Mouse (Mus musculus): ENCODE results near the gene Riok2. TPM values are rescaled to one million over a fixed set of nuclear protein-coding genes. Genes with fewer than 3 reads are reported as not detected.
"Not testable (repeated sequence)": the region's sequence is repeated elsewhere in the genome, so short reads cannot be mapped to it uniquely, and the experiment has no call there.

Riok2 gene
- polyA plus RNA-seq (2012; ENCODE audit: insufficient read depth, insufficient read length, low replicate concordance, missing spikeins), result not detected in 2 replicates

DNA sequence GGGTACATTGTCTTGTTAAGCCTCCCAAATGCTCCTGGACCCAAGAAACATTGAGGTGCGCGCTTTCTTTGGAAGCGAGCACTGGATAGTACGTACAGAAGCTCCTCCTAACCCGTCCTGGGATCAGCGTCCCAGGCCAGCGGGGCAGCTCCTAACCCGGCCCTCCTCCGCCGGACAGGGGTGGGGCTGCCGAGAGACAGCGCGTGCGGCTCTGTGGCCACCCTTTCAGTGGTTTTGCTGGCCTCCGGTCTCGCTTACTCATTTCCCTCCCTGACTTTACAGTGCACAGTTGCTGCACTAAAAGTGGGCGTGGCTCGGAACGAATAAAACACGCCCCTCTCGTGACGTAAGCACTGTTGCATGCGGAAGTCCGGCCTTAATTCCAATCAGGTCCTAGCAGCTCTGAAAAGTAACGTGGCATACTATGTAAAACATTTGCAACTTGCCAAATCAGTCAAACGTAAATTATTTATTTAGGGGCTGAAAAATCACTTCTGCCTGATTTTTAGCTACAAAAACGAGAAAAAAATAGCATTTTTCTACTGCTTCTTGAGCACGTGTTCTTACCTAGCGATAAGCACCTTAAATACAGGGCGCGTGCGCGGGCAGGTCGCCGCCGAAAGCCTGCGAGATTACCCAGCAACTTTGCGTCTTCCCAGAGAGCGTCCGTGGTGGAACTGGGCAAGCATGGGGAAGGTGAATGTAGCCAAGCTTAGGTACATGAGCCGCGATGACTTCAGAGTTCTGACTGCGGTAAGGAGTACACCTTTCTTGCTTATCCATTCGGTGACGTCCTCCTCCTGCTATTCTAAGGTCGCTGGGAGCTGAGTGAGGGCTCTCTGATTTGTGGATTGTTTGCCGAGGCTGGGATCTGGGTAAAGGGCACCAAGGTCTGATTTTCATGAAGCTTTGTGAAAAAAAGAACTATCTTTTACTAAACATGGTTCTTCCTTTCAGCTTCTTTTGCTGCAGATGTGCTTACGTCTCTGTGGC lies at the start of gene Riok2:
TSS of gene Riok2 (plus strand) at position 392 of the 993 bp plus-strand sequence.
- Histone ChIP-seq H3K27ac (ENCODE audit: insufficient read depth, low read depth, low read length) (0 out of 2 replicates have a peak within 1 kb of the TSS, but pooled peaks have one; percentile 28), H3K4me3 (ENCODE audit: insufficient read depth, low read depth, low read length) (peak within 1 kb of the TSS; percentile 64), H3K4me1 (ENCODE audit: control insufficient read depth, insufficient read depth, low read length) (0 out of 2 replicates have a peak, but pooled peaks cover 2% of the 10 kb centered on the region)
- under 1% methylated on average over 48 of the region's 48 CpGs for WGBS
- TF ChIP-seq POLR2A (IDR thresholded peaks at IDR 0.05; ENCODE audit: insufficient read depth, low read depth, low read length) (peak; percentile 9; the same call in 1 of the 2 replicates), CTCF (IDR thresholded peaks at IDR 0.05; ENCODE audit: insufficient read depth, low read depth, low read length) (no peak)

- 93% methylated on average over 1 of the region's 1 CpGs for WGBS
- not testable (repeated sequence) for H3K4me1 ChIP-seq (ENCODE audit: control insufficient read depth, insufficient read depth, low read length); H3K4me3 ChIP-seq (ENCODE audit: insufficient read depth, low read depth, low read length); H3K27ac ChIP-seq (ENCODE audit: insufficient read depth, low read depth, low read length)
Observed at GRCm38 (mm10) chr17:17326022-17326421, 48.1 kb upstream of the Riok2 start.

DNA sequence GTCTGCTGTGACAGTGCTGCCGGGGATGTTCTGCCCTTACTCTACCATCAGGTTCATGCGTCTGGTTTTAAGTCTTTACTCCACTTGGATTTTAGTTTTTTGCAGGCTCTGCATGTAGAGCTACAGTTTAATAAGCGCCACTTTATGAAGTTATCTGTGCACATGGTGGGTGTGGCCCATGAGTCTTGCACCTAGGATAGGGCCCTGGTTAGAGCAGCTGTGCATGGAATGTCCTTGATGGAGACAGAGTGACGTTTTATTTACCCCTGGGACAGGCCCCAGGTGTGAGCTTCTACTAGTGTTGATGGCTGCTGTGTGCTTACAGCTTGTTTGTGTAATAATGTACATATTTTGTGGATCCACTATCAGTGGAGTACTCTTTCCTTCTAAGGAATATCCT lies 47.5 kb upstream of the Riok2 start:
- Histone ChIP-seq H3K4me1 (ENCODE audit: control insufficient read depth, insufficient read depth, low read length) (no peaks in the 10 kb centered on the region), H3K4me3 (ENCODE audit: insufficient read depth, low read depth, low read length) (no peak overlapping the region), H3K27ac (ENCODE audit: insufficient read depth, low read depth, low read length) (no peak overlapping the region)
- 89% methylated on average over 4 of the region's 4 CpGs for WGBS
- TF ChIP-seq POLR2A (IDR thresholded peaks at IDR 0.05; ENCODE audit: insufficient read depth, low read depth, low read length) (no peak), CTCF (IDR thresholded peaks at IDR 0.05; ENCODE audit: insufficient read depth, low read depth, low read length) (no peak)

DNA sequence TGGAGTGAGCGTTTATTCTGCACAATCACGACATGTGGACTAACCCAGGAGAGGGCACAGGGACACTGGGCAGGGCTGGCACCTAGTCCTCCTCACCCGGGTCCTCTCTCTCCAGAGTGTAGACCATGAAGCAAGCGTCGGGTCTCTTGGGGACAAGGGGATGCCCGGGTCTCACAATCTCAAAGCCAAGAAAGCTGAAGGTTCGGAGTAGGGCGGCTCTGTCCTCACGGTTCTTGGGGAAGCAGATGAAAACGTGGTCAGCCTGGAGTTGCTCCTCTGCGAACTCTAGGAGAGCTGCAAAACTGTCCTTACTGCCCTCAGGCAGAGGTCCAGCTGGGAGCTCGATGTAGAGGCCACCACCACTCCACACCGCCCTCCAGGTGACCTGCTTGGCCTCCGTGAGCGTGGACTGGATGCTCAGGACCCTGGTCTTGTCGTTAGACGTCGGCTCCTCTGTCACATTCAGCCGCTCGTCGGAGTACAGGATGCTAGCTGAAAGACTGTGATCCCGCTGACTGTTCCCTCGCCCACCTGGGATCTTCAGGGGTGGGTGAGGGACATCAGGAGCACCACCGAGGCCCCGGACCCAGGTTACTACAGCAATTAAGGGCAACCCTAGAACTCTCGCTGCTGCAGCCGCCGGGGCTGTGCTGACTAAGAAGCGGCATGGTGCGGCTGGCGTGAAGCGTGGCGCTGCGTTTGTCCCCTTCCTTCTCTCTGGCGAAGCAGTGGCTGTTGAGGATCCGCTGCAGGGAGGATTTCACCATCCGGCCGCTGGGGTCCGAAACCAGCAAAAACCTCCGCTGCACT lies 28.5 kb upstream of the Riok2 start:
- 6% methylated on average over 36 of the region's 40 CpGs for WGBS
- not testable (repeated sequence) for H3K27ac ChIP-seq (ENCODE audit: insufficient read depth, low read depth, low read length); H3K4me1 ChIP-seq (ENCODE audit: control insufficient read depth, insufficient read depth, low read length)
- peak overlapping the region; percentile 40 for H3K4me3 ChIP-seq (ENCODE audit: insufficient read depth, low read depth, low read length)

GRCm38 (mm10) chr17:17346281-17346680 lies 27.8 kb upstream of the Riok2 start:
- 53% methylated on average over 4 of the region's 4 CpGs for WGBS
- H3K4me3 ChIP-seq (ENCODE audit: insufficient read depth, low read depth, low read length), result peak overlapping the region; percentile 40; the same call in 1 of the 2 replicates
- not testable (repeated sequence) for H3K27ac ChIP-seq (ENCODE audit: insufficient read depth, low read depth, low read length); H3K4me1 ChIP-seq (ENCODE audit: control insufficient read depth, insufficient read depth, low read length)

GRCm38 (mm10) chr17:17373550-17373917 lies 575 bp upstream of the Riok2 start:
- Histone ChIP-seq H3K4me1 (ENCODE audit: control insufficient read depth, insufficient read depth, low read length) (0 out of 2 replicates have a peak, but pooled peaks cover 2% of the 10 kb centered on the region), H3K27ac (ENCODE audit: insufficient read depth, low read depth, low read length) (0 out of 2 replicates have a peak overlapping the region, but pooled peaks have one; percentile 28), H3K4me3 (ENCODE audit: insufficient read depth, low read depth, low read length) (peak overlapping the region; percentile 64)
- TF ChIP-seq POLR2A (IDR thresholded peaks at IDR 0.05; ENCODE audit: insufficient read depth, low read depth, low read length), result no peak
- no peak for TF ChIP-seq CTCF (IDR thresholded peaks at IDR 0.05; ENCODE audit: insufficient read depth, low read depth, low read length)
- WGBS, result 2% methylated on average over 6 of the region's 6 CpGs

DNA sequence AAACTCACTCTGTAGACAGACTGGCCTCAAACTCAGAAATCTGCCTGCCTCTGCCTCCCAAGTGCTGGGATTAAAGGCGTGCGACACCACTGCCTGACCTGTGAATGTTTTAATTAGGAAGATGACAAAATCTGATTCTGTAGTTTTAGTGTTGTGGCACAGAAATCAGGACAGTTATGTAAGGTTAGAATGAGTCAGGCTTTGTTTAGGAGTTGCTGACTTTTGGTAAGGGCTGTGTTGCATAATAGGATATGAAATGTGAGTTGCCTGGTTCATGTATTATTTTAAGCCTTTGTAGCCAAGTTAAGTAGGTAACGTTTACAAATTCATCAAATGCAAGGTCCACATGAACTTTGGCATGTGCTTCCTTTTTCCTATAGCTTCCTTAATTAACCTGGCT lies 1.5 kb downstream of the Riok2 start:
- H3K4me1 ChIP-seq (ENCODE audit: control insufficient read depth, insufficient read depth, low read length), result 0 out of 2 replicates have a peak, but pooled peaks cover 2% of the 10 kb centered on the region
- TF ChIP-seq POLR2A (IDR thresholded peaks at IDR 0.05; ENCODE audit: insufficient read depth, low read depth, low read length) (no peak), CTCF (IDR thresholded peaks at IDR 0.05; ENCODE audit: insufficient read depth, low read depth, low read length) (no peak)
- WGBS, result 82% methylated on average over 3 of the region's 3 CpGs
- no peak overlapping the region for H3K4me3 ChIP-seq (ENCODE audit: insufficient read depth, low read depth, low read length)
- H3K27ac ChIP-seq (ENCODE audit: insufficient read depth, low read depth, low read length), result no peak overlapping the region

DNA sequence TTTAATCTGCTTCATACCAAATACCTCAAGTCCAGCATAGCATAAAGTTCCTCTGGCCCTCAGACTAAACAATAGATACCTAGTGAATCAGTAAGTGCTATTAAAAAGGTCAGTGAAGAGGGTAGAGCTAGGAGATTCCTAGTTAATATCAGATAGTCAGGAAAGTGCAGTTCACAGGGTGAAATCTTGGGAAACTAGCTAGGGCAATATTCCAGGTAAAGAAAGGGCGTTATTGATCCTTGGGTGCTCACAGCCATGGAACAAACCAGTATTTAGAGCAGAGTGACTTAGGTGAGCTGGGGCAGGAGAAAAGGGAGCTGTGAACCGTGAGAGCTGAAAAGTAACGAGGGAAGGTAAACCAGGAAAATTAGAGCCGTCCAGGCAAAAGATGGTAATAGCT lies 9.6 kb downstream of the Riok2 start:
- TF ChIP-seq CTCF (IDR thresholded peaks at IDR 0.05; ENCODE audit: insufficient read depth, low read depth, low read length) (no peak), POLR2A (IDR thresholded peaks at IDR 0.05; ENCODE audit: insufficient read depth, low read depth, low read length) (no peak)
- Histone ChIP-seq H3K4me3 (ENCODE audit: insufficient read depth, low read depth, low read length) (no peak overlapping the region), H3K4me1 (ENCODE audit: control insufficient read depth, insufficient read depth, low read length) (no peaks in the 10 kb centered on the region), H3K27ac (ENCODE audit: insufficient read depth, low read depth, low read length) (no peak overlapping the region)
- 92% methylated on average over 4 of the region's 4 CpGs for WGBS

DNA sequence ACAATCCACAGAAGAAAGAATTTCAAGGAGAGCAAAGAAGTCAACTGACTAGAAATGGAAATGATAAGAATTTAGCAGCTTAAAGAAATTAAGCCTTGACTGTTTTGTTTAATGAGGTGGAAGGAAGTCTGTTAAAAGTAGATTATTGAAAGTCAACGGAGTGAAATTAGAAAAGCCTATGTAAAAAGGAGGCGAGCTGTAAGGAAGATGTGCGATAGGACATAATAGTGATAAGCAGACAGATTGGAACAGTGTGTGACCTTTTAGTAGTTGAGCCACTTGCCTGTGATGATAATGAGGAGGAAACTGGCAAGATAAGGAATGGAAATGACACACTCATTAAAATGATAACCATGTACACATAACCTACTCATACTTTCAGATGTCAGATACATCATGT lies 10.4 kb downstream of the Riok2 start:
- H3K4me3 ChIP-seq (ENCODE audit: insufficient read depth, low read depth, low read length), result no peak overlapping the region
- no peaks in the 10 kb centered on the region for H3K4me1 ChIP-seq (ENCODE audit: control insufficient read depth, insufficient read depth, low read length)
- TF ChIP-seq CTCF (IDR thresholded peaks at IDR 0.05; ENCODE audit: insufficient read depth, low read depth, low read length), result no peak
- TF ChIP-seq POLR2A (IDR thresholded peaks at IDR 0.05; ENCODE audit: insufficient read depth, low read depth, low read length), result no peak
- H3K27ac ChIP-seq (ENCODE audit: insufficient read depth, low read depth, low read length), result no peak overlapping the region
- WGBS, result 91% methylated on average over 3 of the region's 3 CpGs

Measured in olfactory bulb, adult 2 months (tissue).